Mouse (Mus musculus) forebrain, embryonic 16.5 days (tissue): ENCODE measurements around the gene Rcan1. TPM values are rescaled to one million over a fixed set of nuclear protein-coding genes. Genes with fewer than 3 reads are reported as not detected.
"Not testable (repeated sequence)": the region's sequence is repeated elsewhere in the genome, so short reads cannot be mapped to it uniquely, and the experiment has no call there.

Experiments used
- ATAC-seq: fragments of 200-750 bp; cut with Nextera tagmentation; 2 replicates; pipeline ENCODE4 v1.8.0; 2017; ENCODE audit warnings: mild to moderate bottlenecking, moderate library complexity
- H3K27ac ChIP-seq: fragments of 300-500 bp; sonication (generic); 2 replicates; pipeline ENCODE4 v1.5.1; 2014; ENCODE audit warnings: low read length, control low read depth
- H3K27me3 ChIP-seq: fragments of 300-500 bp; sonication (generic); replicated peaks from 2 replicates; pipeline ENCODE4 v1.6.1; 2014; ENCODE audit warnings: low read length; ENCODE audit not compliant: control insufficient read depth, insufficient read depth
- H3K36me3 ChIP-seq: fragments of 300-500 bp; sonication (generic); 2 replicates; pipeline ENCODE4 v1.6.1; 2014; ENCODE audit not compliant: control insufficient read depth, insufficient read depth
- H3K4me1 ChIP-seq: fragments of 300-500 bp; sonication (generic); replicated peaks from 2 replicates; pipeline ENCODE4 v1.6.1; 2014; ENCODE audit warnings: low read length; ENCODE audit not compliant: control insufficient read depth, insufficient read depth
- H3K4me2 ChIP-seq: fragments of 300-500 bp; sonication (generic); 2 replicates; pipeline ENCODE4 v1.6.1; 2014; ENCODE audit warnings: mild to moderate bottlenecking, low read length, control low read depth
- H3K4me3 ChIP-seq: fragments of 300-500 bp; sonication (generic); replicated peaks from 2 replicates; pipeline ENCODE4 v1.5.1; 2014; ENCODE audit warnings: mild to moderate bottlenecking, low read length, control low read depth
- H3K9ac ChIP-seq: fragments of 300-500 bp; sonication (generic); replicated peaks from 2 replicates; pipeline ENCODE4 v1.6.1; 2014; ENCODE audit warnings: low read depth, low read length, control low read depth
- H3K9me3 ChIP-seq: fragments of 300-500 bp; sonication (generic); 2 replicates; pipeline ENCODE4 v1.6.1; 2016; ENCODE audit warnings: low read length; ENCODE audit not compliant: control insufficient read depth
- WGBS: fragments of 180-500 bp; shearing (Covaris S2); extraction: QIAGEN DNeasy Blood & Tissue Kit; methylation state at CpG from one replicate; pipeline ENCODE4 v1.1.7; 2014; 5-methylcytosine and 5-hydroxymethylcytosine counted together
- polyA plus RNA-seq: library from polyadenylated mRNA; unstranded; fragments of >200 nt; fragmentation: Nextera tagmentation; extraction: Ambion mirVana; gene quantifications from 2 replicates; pipeline ENCODE4 v1.2.1, GENCODE M21; 2015

Gene Rcan1
- polyA plus RNA-seq, 1 experiment from 2014 or later = 50.7 TPM

- H3K27me3 ChIP-seq = no peaks in the 10 kb centered on the region
- no peaks in the 10 kb centered on the region for H3K36me3 ChIP-seq
- H3K9ac ChIP-seq = no peak overlapping the region
- WGBS = 70% methylated on average over 7 of the region's 7 CpGs
- no peak overlapping the region for H3K27ac ChIP-seq
- no peak overlapping the region for H3K4me3 ChIP-seq
- no peak overlapping the region for H3K4me2 ChIP-seq
- H3K9me3 ChIP-seq = no peaks in the 10 kb centered on the region
- no peak for ATAC-seq
- H3K4me1 ChIP-seq = 0 out of 2 replicates have a peak, but pooled peaks cover 2% of the 10 kb centered on the region
Measured at GRCm38 (mm10) chr16:92415702-92416118, 55.0 kb downstream of the Rcan1 start.

- not testable (repeated sequence) for H3K27me3 ChIP-seq, H3K9ac ChIP-seq, H3K27ac ChIP-seq, H3K4me2 ChIP-seq, H3K36me3 ChIP-seq, H3K9me3 ChIP-seq, ATAC-seq, H3K4me3 ChIP-seq, H3K4me1 ChIP-seq
- 42% methylated on average over 6 of the region's 6 CpGs for WGBS
Measured at GRCm38 (mm10) chr16:92415038-92415437, 55.6 kb downstream of the Rcan1 start.

DNA sequence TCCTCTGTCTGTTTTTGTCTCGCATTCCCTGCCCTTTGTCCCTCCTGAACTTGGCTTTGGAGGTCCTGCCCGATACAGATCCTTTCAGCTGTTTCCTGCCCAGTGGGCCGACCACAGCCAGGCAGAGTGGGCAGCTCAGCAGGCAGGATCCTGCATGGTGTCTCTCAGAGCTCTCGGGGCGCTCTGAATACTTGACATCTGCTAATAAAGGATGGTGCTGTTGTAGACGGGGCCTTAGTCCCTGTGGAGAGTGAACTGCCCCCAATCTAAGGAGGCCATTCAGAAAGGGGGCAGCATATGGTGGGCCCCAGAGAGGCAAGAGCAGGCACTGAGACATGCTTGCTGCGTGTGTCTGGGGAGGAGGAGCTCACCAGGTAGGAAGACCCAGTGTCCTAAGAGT lies 57.8 kb downstream of the Rcan1 start:
- Histone ChIP-seq H3K36me3 (no peaks in the 10 kb centered on the region), H3K9ac (no peak overlapping the region), H3K4me1 (0 out of 2 replicates have a peak, but pooled peaks cover 2% of the 10 kb centered on the region), H3K9me3 (no peaks in the 10 kb centered on the region), H3K27me3 (no peaks in the 10 kb centered on the region), H3K4me2 (no peak overlapping the region), H3K27ac (no peak overlapping the region), H3K4me3 (no peak overlapping the region)
- WGBS = 14% methylated on average over 7 of the region's 7 CpGs
- no peak for ATAC-seq

DNA sequence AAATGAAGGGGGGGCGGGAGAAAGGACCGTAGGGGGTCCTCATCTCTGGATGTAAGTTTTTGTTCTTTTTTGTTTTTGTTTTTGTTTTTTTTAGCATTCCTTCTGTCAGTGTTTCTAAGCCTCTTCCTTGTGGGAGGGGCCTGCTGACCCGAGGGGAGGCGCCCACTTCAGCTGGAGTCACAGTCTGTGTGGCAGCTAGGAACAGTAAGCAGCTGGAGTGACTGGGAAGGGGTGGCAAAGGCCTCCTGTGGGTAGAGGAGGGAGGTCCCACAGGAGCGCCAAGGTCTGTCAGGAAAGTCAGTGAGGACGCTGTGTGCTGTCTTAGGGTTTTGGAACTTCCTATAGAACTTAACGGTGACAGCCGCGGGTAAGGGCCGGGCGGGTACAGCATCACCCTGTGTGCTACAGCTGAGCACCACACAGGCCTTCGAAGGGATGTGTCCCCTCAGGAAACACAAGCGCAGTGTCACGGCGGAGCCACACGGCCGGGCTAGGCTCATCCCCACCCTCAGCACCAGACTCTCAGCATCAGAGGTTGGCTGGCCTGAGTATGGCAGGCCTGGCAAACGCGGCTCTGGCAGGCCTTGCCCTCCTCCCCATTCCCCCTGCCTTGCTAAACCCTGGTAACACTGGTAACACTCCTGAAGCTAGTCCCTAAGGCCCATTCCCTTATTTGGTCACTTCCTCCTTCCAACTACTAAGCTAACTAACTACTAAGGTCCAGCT lies 58.5 kb downstream of the Rcan1 start:
- H3K9me3 ChIP-seq = no peaks in the 10 kb centered on the region
- no peak overlapping the region for H3K4me2 ChIP-seq
- H3K27me3 ChIP-seq = no peaks in the 10 kb centered on the region
- H3K4me1 ChIP-seq = 0 out of 2 replicates have a peak, but pooled peaks cover 2% of the 10 kb centered on the region
- no peaks in the 10 kb centered on the region for H3K36me3 ChIP-seq
- H3K9ac ChIP-seq = no peak overlapping the region
- WGBS = 71% methylated on average over 19 of the region's 19 CpGs
- H3K27ac ChIP-seq = no peak overlapping the region
- H3K4me3 ChIP-seq = no peak overlapping the region
- 0 out of 2 replicates have a peak, but pooled peaks have one; percentile 20 for ATAC-seq

- no peak overlapping the region for H3K27ac ChIP-seq
- no peak overlapping the region for H3K4me2 ChIP-seq
- H3K36me3 ChIP-seq = no peaks in the 10 kb centered on the region
- no peak for ATAC-seq
- H3K9me3 ChIP-seq = no peaks in the 10 kb centered on the region
- 0 out of 2 replicates have a peak, but pooled peaks cover 2% of the 10 kb centered on the region for H3K4me1 ChIP-seq
- 84% methylated on average over 2 of the region's 2 CpGs for WGBS
- no peak overlapping the region for H3K9ac ChIP-seq
- no peak overlapping the region for H3K4me3 ChIP-seq
- H3K27me3 ChIP-seq = no peaks in the 10 kb centered on the region
Measured at GRCm38 (mm10) chr16:92410344-92410743, 60.3 kb downstream of the Rcan1 start.

DNA sequence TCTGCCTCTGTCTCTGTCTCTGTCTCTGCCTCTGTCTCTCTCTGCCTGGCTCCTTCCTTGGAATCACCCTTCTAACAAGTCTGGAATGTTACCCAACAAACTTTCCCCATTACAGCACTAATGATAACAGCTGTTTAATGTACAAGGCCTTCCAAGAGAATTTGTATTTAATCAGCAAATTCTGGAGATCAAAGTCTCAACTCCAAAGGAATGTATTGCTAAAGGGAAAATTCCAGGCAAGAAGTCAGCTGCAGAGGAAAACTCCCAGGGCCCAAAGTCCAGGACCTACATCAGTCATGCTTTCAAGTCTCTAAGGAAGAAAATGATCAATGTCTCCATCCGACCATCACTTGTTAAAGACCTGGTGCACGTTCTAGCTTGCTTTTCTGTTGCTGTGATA lies 62.8 kb downstream of the Rcan1 start:
- H3K36me3 ChIP-seq = no peaks in the 10 kb centered on the region
- no peak overlapping the region for H3K27ac ChIP-seq
- no peak overlapping the region for H3K4me3 ChIP-seq
- WGBS = 95% methylated on average over 2 of the region's 2 CpGs
- no peaks in the 10 kb centered on the region for H3K27me3 ChIP-seq
- no peaks in the 10 kb centered on the region for H3K9me3 ChIP-seq
- H3K4me1 ChIP-seq = 0 out of 2 replicates have a peak, but pooled peaks cover 2% of the 10 kb centered on the region
- H3K9ac ChIP-seq = no peak overlapping the region
- no peak for ATAC-seq
- no peak overlapping the region for H3K4me2 ChIP-seq

DNA sequence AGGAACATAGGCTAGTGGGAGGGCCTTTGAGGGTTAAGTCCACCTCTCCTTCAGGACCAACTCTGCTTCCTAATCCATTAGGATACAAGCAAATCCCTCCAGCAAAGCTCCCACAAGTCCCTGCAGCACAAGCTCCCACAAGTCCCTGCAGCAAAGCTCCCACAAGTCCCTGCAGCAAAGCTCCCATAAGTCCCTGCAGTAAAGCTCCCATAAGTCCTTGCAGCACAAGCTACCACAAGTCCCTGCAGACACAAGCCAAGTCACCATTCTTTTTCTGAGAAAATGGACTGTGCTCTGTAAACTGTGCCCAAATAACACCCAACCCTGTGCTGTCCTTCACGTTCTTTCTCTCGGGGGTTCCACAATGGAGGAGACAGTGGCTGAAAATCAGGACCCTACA lies 66.5 kb downstream of the Rcan1 start:
- H3K4me3 ChIP-seq = no peak overlapping the region
- WGBS = 97% methylated on average over 2 of the region's 2 CpGs
- no peaks in the 10 kb centered on the region for H3K9me3 ChIP-seq
- H3K36me3 ChIP-seq = no peaks in the 10 kb centered on the region
- H3K27ac ChIP-seq = no peak overlapping the region
- H3K27me3 ChIP-seq = no peaks in the 10 kb centered on the region
- ATAC-seq = no peak
- H3K4me2 ChIP-seq = no peak overlapping the region
- peaks cover 30% of the 10 kb centered on the region for H3K4me1 ChIP-seq
- H3K9ac ChIP-seq = no peak overlapping the region

DNA sequence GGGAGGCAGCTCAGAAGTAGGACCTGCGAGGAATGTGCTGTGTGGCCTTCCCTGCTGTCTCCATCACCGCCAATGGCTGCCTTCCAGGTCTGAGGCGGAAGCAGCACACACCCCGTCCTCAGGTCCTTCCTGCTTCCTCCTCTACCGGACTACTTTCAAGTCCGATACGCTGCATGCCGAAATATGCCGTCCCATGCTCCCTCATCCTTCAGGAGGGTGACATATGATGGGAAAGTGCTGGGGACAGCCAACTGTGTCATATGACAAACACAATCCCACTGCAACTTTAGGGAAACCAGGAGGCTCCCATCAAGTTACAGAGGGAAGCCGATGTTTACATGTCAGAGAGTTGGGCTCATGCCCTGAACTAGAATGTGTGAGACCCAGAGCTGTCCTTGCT lies 67.6 kb downstream of the Rcan1 start:
- no peaks in the 10 kb centered on the region for H3K9me3 ChIP-seq
- H3K9ac ChIP-seq = no peak overlapping the region
- H3K4me2 ChIP-seq = no peak overlapping the region
- no peak overlapping the region for H3K4me3 ChIP-seq
- H3K27me3 ChIP-seq = no peaks in the 10 kb centered on the region
- ATAC-seq = no peak
- WGBS = 78% methylated on average over 10 of the region's 10 CpGs
- H3K4me1 ChIP-seq = peaks cover 35% of the 10 kb centered on the region
- H3K27ac ChIP-seq = no peak overlapping the region
- H3K36me3 ChIP-seq = no peaks in the 10 kb centered on the region

- H3K4me1 ChIP-seq = peaks cover 35% of the 10 kb centered on the region
- H3K4me2 ChIP-seq = no peak overlapping the region
- H3K36me3 ChIP-seq = no peaks in the 10 kb centered on the region
- H3K27me3 ChIP-seq = no peaks in the 10 kb centered on the region
- H3K27ac ChIP-seq = no peak overlapping the region
- H3K9me3 ChIP-seq = no peaks in the 10 kb centered on the region
- H3K9ac ChIP-seq = 0 out of 2 replicates have a peak overlapping the region, but pooled peaks have one; percentile 5
- WGBS = 37% methylated on average over 8 of the region's 8 CpGs
- no peak for ATAC-seq
- H3K4me3 ChIP-seq = no peak overlapping the region
Measured at GRCm38 (mm10) chr16:92402216-92402615, 68.5 kb downstream of the Rcan1 start.
